Mouse (Mus musculus): Measurements from ENCODE around the gene Mkrn2os. TPM values are rescaled to one million over a fixed set of nuclear protein-coding genes. Genes with fewer than 3 reads are reported as not detected.

Gene Mkrn2os
- total and polyA plus RNA-seq, 3 experiments: 0.46 TPM; not detected in 2

GRCm38 (mm10) chr6:115577941-115578340 lies 14.4 kb downstream of the Mkrn2os start:
- no peak for TF ChIP-seq MYB (IDR thresholded peaks at IDR 0.05; ENCODE audit: low read depth, low read length)
- TF ChIP-seq CHD1 (IDR thresholded peaks at IDR 0.05; ENCODE audit: low read depth, low read length): no peak
- no peak for TF ChIP-seq EP300 (IDR thresholded peaks at IDR 0.05; ENCODE audit: low read depth in 1 of 2, low read length in 2 of 2)
- TF ChIP-seq KAT2A (conservative IDR thresholded peaks at IDR 0.05; ENCODE audit: low read depth, low read length): no peak
- no peak for TF ChIP-seq RAD21 (IDR thresholded peaks at IDR 0.05; ENCODE audit: low read depth, low read length)
- no peak for TF ChIP-seq MAZ (IDR thresholded peaks at IDR 0.05; ENCODE audit: low read depth, low read length)
- TF ChIP-seq POLR2A (IDR thresholded peaks at IDR 0.05; ENCODE audit: control insufficient read depth in 1 of 2, insufficient read depth in 1 of 2, low read depth in 1 of 2, low read length in 2 of 2, poor library complexity in 1 of 2): no peak
- TF ChIP-seq UBTF (IDR thresholded peaks at IDR 0.05; ENCODE audit: borderline replicate concordance, insufficient read depth, low read depth, low read length): no peak
- TF ChIP-seq GATA1 (IDR thresholded peaks at IDR 0.05; ENCODE audit: low read depth, low read length): no peak
- no peak for TF ChIP-seq MAX (IDR thresholded peaks at IDR 0.05; ENCODE audit: low read length)
- TF ChIP-seq ZC3H11A (IDR thresholded peaks at IDR 0.05; ENCODE audit: low read depth, low read length): no peak
- no peak for TF ChIP-seq BHLHE40 (IDR thresholded peaks at IDR 0.05; ENCODE audit: borderline replicate concordance, low read depth, low read length)
- no peak for TF ChIP-seq ZMIZ1 (IDR thresholded peaks at IDR 0.05; ENCODE audit: low read depth, low read length)
- TF ChIP-seq USF2 (IDR thresholded peaks at IDR 0.05; ENCODE audit: borderline replicate concordance in 1 of 2, insufficient read depth in 1 of 2, low read depth in 1 of 2, low read length in 2 of 2): no peak
- TF ChIP-seq CTCF (IDR thresholded peaks at IDR 0.05 in 2 of 3, conservative IDR thresholded peaks at IDR 0.05 in 1 of 3; ENCODE audit: control insufficient read depth in 1 of 3, insufficient read depth in 1 of 3, low read depth in 2 of 3, low read length in 3 of 3, poor library complexity in 1 of 3, severe bottlenecking in 1 of 3): no peak
- TF ChIP-seq ETS1 (IDR thresholded peaks at IDR 0.05; ENCODE audit: low read depth, low read length): no peak
- DNase-seq (ENCODE audit: low read depth, low spot score): no peak

GRCm38 (mm10) chr6:115577407-115577806 lies 15.0 kb downstream of the Mkrn2os start:
- Histone ChIP-seq H3K9ac (ENCODE audit: control insufficient read depth, low read depth, low read length, poor library complexity, severe bottlenecking) (no peak overlapping the region), H3K36me3 (ENCODE audit: control insufficient read depth in 1 of 2, insufficient read depth in 2 of 2, low read length in 2 of 2) (no peaks in the 10 kb centered on the region; a peak in 1 of 4 replicates), H3K4me1 (ENCODE audit: control insufficient read depth in 1 of 2, insufficient read depth in 2 of 2, low read length in 2 of 2) (no peaks in the 10 kb centered on the region), H3K9me3 (replicated peaks; ENCODE audit: insufficient read depth, low read length) (no peaks in the 10 kb centered on the region), H3K27me3 (ENCODE audit: control insufficient read depth in 1 of 2, insufficient read depth in 2 of 2, low read length in 2 of 2) (no peaks in the 10 kb centered on the region), H3K4me3 (ENCODE audit: control insufficient read depth in 1 of 2, insufficient read depth in 1 of 2, low read depth in 2 of 2, low read length in 2 of 2) (no peak overlapping the region), H3K79me2 (ENCODE audit: control insufficient read depth, insufficient read depth, low read length, poor library complexity) (no peaks in the 10 kb centered on the region), H3K27ac (ENCODE audit: control insufficient read depth, low read depth, low read length) (no peak overlapping the region)
- no peak for DNase-seq (ENCODE audit: low read depth, low spot score)
- TF ChIP-seq ELF1 (IDR thresholded peaks at IDR 0.05; ENCODE audit: low read depth, low read length) (no peak), CTCF (IDR thresholded peaks at IDR 0.05 in 2 of 3, conservative IDR thresholded peaks at IDR 0.05 in 1 of 3; ENCODE audit: control insufficient read depth in 1 of 3, insufficient read depth in 1 of 3, low read depth in 2 of 3, low read length in 3 of 3, poor library complexity in 1 of 3, severe bottlenecking in 1 of 3) (no peak), ZKSCAN1 (IDR thresholded peaks at IDR 0.05; ENCODE audit: low read depth, low read length) (no peak), GABPA (IDR thresholded peaks at IDR 0.05; ENCODE audit: low read depth, low read length) (no peak), MYB (IDR thresholded peaks at IDR 0.05; ENCODE audit: low read depth, low read length) (no peak), MAZ (IDR thresholded peaks at IDR 0.05; ENCODE audit: low read depth, low read length) (no peak), USF1 (IDR thresholded peaks at IDR 0.05; ENCODE audit: low read depth, low read length) (no peak), MAFK (IDR thresholded peaks at IDR 0.05; ENCODE audit: borderline replicate concordance, low read depth, low read length) (no peak), NRF1 (IDR thresholded peaks at IDR 0.05; ENCODE audit: insufficient read depth, low read depth, low read length, poor library complexity, severe bottlenecking) (no peak), UBTF (IDR thresholded peaks at IDR 0.05; ENCODE audit: borderline replicate concordance, insufficient read depth, low read depth, low read length) (no peak), MAX (IDR thresholded peaks at IDR 0.05; ENCODE audit: low read length) (no peak), GATA1 (IDR thresholded peaks at IDR 0.05; ENCODE audit: low read depth, low read length) (no peak), TAL1 (IDR thresholded peaks at IDR 0.05; ENCODE audit: low read length) (no peak), MEF2A (IDR thresholded peaks at IDR 0.05; ENCODE audit: extremely low read depth, insufficient replicate concordance, low read depth, low read length, poor library complexity, severe bottlenecking) (no peak), HCFC1 (IDR thresholded peaks at IDR 0.05; ENCODE audit: low read depth, low read length) (no peak), TCF12 (IDR thresholded peaks at IDR 0.05; ENCODE audit: low read depth, low read length) (no peak), RAD21 (IDR thresholded peaks at IDR 0.05; ENCODE audit: low read depth, low read length) (no peak), POLR2AphosphoS2 (IDR thresholded peaks at IDR 0.05; ENCODE audit: low read length) (no peak), CHD2 (IDR thresholded peaks at IDR 0.05; ENCODE audit: low read length) (no peak), SIN3A (IDR thresholded peaks at IDR 0.05; ENCODE audit: low read length) (no peak)

More at GRCm38 (mm10) chr6:115577941-115578340, 14.4 kb downstream of the Mkrn2os start:
- Histone ChIP-seq H3K79me2 (ENCODE audit: control insufficient read depth, insufficient read depth, low read length, poor library complexity) (no peaks in the 10 kb centered on the region), H3K36me3 (ENCODE audit: control insufficient read depth in 1 of 2, insufficient read depth in 2 of 2, low read length in 2 of 2) (no peaks in the 10 kb centered on the region; a peak in 1 of 4 replicates), H3K4me1 (ENCODE audit: control insufficient read depth in 1 of 2, insufficient read depth in 2 of 2, low read length in 2 of 2) (peaks cover 0 to 2% of the 10 kb centered on the region in 2 experiments; a peak in 2 of 4 replicates), H3K27ac (ENCODE audit: control insufficient read depth, low read depth, low read length) (no peak overlapping the region), H3K9ac (ENCODE audit: control insufficient read depth, low read depth, low read length, poor library complexity, severe bottlenecking) (no peak overlapping the region), H3K9me3 (replicated peaks; ENCODE audit: insufficient read depth, low read length) (no peaks in the 10 kb centered on the region), H3K27me3 (ENCODE audit: control insufficient read depth in 1 of 2, insufficient read depth in 2 of 2, low read length in 2 of 2) (no peaks in the 10 kb centered on the region), H3K4me3 (ENCODE audit: control insufficient read depth in 1 of 2, insufficient read depth in 1 of 2, low read depth in 2 of 2, low read length in 2 of 2) (no peak overlapping the region)

Measured in MEL (cell line).